Mouse (Mus musculus) thymus, postnatal 10 days (tissue): ENCODE measurements around the gene Gabpb1.

Source experiments
- DNase-seq, 2 experiments: peaks; one replicate each; pipeline ENCODE4 v3.0.0; 2021; ENCODE audit warnings: low spot score in 2 of 2

Gabpb1 gene

DNA sequence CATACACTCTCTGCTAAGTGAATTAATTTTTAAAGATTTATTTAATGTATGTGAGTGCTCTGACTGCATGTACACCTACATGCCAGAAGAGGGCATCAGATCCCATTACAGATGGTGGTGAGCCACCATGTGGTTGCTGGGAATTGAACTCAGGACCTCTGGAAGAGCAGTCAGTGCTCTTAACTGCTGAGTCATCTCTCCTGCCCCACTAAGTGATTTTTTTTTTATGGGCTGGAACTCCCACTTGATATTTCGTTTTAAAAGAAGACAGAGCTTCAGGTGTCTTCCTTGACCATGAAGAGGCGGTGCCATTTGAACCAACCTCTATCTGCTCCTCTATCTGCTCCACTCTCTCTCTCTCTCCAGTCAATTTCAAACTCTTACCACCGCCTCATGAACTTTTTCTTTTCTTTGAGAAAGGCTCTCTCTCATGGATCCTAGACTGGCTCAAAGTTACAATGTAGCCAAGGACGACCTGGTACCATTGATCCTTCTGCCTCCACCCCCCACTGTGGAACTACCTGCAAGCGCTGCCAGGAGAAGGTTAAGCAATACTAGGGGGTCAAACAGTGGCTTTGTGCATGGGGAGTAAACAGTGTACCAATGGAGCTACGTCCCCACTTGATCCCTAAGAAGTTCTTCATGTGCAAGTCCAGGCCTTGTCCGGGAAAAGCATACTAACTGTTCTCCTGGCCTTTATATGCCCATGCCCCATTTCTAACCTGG lies 79.6 kb downstream of the Gabpb1 start:
- DNase-seq, result no peak

DNA sequence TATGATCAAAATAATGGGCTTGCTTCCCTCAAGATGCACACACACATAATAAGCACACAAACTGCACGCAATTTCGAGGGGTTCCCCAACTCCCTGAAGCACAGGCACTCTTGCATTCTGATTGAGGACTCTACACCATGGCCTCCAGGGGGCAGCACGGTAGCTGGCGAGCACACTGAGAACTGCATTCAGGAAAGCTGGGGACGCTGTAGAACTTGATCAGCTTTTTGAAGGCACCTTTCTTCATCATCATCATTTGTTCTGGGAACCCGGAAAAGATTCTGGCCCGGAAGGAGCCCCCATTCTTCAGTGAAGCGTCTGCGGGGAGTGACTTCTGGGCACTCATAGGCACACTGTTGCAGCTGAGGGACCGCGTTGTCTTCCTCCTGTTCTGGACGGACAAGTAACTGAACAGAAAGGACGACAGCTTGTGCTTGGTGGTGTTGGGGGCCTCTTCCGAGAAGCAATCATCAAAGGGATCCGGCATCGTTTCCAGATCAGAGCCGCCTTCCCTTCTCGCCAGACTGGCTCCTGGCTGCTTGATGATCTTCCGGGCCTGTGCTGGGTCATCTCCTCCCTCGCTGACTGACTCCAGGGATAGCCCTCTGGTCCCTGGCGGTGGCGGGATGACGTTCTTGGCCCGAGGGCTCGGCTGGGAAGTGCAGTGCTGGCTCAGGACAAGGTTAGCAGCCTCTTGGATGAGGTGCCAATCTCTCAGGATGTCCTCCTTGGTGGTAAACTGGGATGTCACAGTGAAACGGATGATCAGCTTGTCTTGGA lies 82.1 kb downstream of the Gabpb1 start:
- DNase-seq, result peak; percentile 53 to 86

DNA sequence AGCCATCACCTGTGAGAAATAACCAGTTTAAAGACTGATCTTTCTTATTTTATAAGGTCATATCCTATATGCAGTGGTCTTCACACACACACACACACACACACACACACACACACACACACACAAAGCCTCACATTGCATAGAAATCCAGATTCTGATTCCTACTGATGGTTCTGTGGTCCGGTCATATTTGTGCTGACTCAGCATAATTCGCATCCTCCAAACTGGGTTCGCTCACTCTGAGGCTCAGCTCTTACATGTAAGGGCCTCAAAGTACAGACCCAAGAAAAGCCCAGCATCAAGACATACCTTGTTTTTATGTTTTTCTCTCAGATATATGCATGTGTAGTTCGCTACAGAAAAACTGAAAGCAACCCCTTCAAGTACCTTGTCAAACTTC lies 84.8 kb downstream of the Gabpb1 start:
- no peak for DNase-seq

- DNase-seq, result no peak
Measured at GRCm38 (mm10) chr2:126587468-126587867, 88.7 kb downstream of the Gabpb1 start.

DNA sequence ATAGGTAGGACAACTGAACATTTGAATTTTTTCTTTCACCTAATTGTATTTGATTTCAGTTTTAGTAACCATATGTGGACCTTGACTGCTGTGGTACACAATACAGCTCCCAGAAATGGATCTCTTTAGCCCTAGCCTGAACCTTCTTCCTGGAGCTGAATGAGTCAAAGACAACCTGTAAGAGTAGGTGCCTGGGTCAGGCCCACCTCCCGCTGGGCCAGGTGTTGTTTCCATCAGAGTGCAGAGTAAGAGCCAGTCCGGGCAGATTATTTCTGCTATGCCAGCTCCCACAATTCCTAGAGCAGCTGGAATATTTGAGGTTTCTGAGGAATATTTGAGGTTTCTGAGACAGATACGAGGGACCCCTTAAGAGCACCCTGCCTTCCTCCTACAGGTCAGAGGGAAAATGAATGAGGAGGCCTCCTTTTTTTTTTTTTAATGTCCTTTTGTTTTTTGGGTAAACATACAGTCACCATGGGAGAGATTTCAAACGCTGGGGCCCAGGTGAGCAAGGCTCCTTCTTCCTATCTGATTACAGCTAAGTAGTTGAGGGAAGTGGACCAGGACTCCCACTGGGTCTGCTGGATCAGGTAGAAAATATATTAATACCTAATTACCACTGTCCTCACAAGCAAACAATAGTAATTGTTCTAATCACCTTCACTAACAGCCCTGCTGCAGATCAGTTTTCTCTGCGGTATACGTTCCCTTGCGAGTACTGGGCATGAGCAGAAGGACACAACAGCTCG lies 91.3 kb downstream of the Gabpb1 start:
- DNase-seq, result no peak

- DNase-seq, result no peak
Measured at GRCm38 (mm10) chr2:126583960-126584359, 92.2 kb downstream of the Gabpb1 start.

GRCm38 (mm10) chr2:126579282-126579681 lies 96.9 kb downstream of the Gabpb1 start:
- DNase-seq, result no peak
